In genomic region chr9:52070052-52070451, GRCm38 (mm10) we compare ENCODE assay signal across 24 mouse cellular contexts. TPM values are rescaled to one million over a fixed set of nuclear protein-coding genes. Genes with fewer than 3 reads are reported as not detected.
DNase-seq lines count a peak whose midpoint lies in the region; ATAC-seq and TF ChIP-seq lines count a peak whose summit lies in the region.
"Had no signal": no experiment of that assay in that cellular context is flagged by ENCODE, and none has a peak within 500 bp of the region (broad histone marks: within the 10 kb centered on the region; RNA-seq: fewer than 3 reads in every experiment).

No protein-coding gene starts in this region.

- H3K27ac ChIP-seq in layer of hippocampus, adult 2 months = no peak overlapping the region
- H3K27ac ChIP-seq: heart, embryonic 15.5 days; hindbrain, embryonic 12.5 days; hindbrain, embryonic 15.5 days; intestine, embryonic 15.5 days had no signal

- intact Hi-C loops in heart, postnatal 25 days (cut with DNase I) = no loop called here

- peak; percentile 64 for ATAC-seq in CD4-positive, CD25-positive, alpha-beta regulatory T cell, adult 4 months
- ATAC-seq in activated CD4-positive, CD25-positive, alpha-beta regulatory T cell, adult 4 months = peak; percentile 45
- ATAC-seq in monocyte, adult 5-6 weeks (replicated peaks; ENCODE audit: insufficient number of reproducible peaks, low FRiP score, low TSS enrichment, poor library complexity, severe bottlenecking) = peak; percentile 56
- ATAC-seq: forebrain, embryonic 14.5 days; forebrain, postnatal 0 days; intestine, embryonic 15.5 days had no signal

- H3K4me3 ChIP-seq in layer of hippocampus, adult 2 months = no peak overlapping the region
- H3K4me3 ChIP-seq: heart, embryonic 12.5 days; heart, embryonic 15.5 days; hindbrain, embryonic 12.5 days; hindbrain, embryonic 15.5 days; intestine, embryonic 15.5 days had no signal

- TF ChIP-seq CTCF in layer of hippocampus, adult 2 months (conservative IDR thresholded peaks at IDR 0.05) = no peak

- DNase-seq in cerebellum, postnatal 25 days = no peak
- no peak for DNase-seq in layer of hippocampus, adult 2 months (ENCODE audit: low spot score in 2 of 2)
- DNase-seq in thymus, postnatal 25 days = no peak
- no peak for DNase-seq in heart, postnatal 25 days (ENCODE audit: low spot score)
- DNase-seq: adrenal gland, adult 2 months; adrenal gland, postnatal 14 days; cerebellum, adult 11 months; cerebellum, adult 2 months; cerebellum, adult 9-11 months; cerebellum, postnatal 36 days; forebrain, postnatal 0 days; gastrocnemius, postnatal 25 days; heart, adult 18-20 months; heart, postnatal 10 days; kidney, adult 11 months had no signal

RNA-seq across cellular contexts. Expression of gene Rdx, which starts 23.1 kb away (rescaled TPM):
- 10 to 100 TPM; 39.6 to 48.0 TPM for polyA plus RNA-seq in CD4-positive, CD25-positive, alpha-beta regulatory T cell, adult 4 months (2017; shearing (Covaris generic))
- polyA plus RNA-seq in activated CD4-positive, CD25-positive, alpha-beta regulatory T cell, adult 4 months (2017; shearing (Covaris generic)) = 10 to 100 TPM; 48.1 to 59.2 TPM
- total RNA-seq in monocyte, adult 5-6 weeks (2017) = 99.0 to 134 TPM (median 123 TPM) in 3 replicates
- 10 to 100 TPM; 49.9 to 51.2 TPM for total RNA-seq in layer of hippocampus, adult 2 months (2021)
- total RNA-seq in heart, postnatal 25 days (2021) = 10 to 100 TPM; 91.6 to 92.5 TPM
